Mouse (Mus musculus): ENCODE data around the gene Mgat4b. TPM values are rescaled to one million over a fixed set of nuclear protein-coding genes. Genes with fewer than 3 reads are reported as not detected.
A peak's percentile ranks its signal among the peaks of the same experiment; 100 is the strongest.

Mgat4b gene
- polyA plus RNA-seq, 1 experiment = 23.6 TPM

DNA sequence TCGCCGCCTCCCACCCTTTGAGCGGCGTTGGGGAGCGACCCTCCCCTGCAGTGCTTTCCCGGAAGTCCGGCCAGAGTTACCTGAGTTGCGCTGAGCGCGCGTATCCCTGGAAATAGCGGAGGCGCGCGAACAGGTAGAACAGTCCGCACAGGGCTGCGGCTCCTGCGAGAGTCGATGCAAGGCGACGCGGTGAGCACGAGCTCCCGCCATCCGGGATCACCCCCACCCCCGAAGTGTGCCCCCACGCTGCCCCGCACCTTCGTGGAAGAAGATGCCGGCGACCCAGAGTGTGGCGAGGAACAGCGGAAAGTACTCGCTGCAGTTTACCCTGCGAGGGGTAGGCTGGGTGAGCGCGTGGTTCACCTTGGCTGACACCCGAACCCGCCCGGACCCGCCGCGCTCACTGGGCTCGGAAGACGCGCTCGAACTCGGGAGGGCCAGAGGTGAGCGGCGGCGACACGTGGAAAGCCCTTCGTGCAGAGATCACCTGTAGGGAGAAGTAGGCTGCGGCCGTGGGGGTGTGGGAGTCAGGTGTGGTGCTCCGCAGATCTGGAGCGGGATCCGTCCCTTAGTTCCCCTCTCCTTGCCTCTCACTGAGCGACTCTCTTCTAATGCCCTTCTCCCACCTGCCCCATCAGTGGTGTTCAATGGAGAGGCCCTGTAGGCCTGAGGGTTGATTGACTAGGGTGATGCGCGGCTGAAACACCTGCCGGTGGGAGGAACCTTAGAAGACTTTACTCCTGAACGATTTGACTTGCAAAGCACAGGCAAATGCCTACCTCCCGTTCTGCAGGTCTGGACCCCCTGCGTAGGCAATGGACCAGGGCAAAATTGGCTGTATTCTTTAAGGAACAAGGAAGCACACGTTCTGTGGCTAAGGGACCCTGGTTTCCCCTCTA, 26.5 kb downstream of the Mgat4b start:
- Histone ChIP-seq H3K9me3 (ENCODE audit: control insufficient read depth, low read length) (no peaks in the 10 kb centered on the region; the same call in 1 of the 2 replicates), H3K4me3 (replicated peaks) (peak overlapping the region; percentile 75), H3K36me3 (ENCODE audit: control insufficient read depth) (peaks cover 40% of the 10 kb centered on the region), H3K27me3 (ENCODE audit: control insufficient read depth) (peaks cover 9% of the 10 kb centered on the region), H3K4me1 (ENCODE audit: control insufficient read depth) (peaks cover 41% of the 10 kb centered on the region)
- TF ChIP-seq GATA1 (IDR thresholded peaks at IDR 0.05; ENCODE audit: low read length) (no peak), TAL1 (IDR thresholded peaks at IDR 0.05; ENCODE audit: low read length) (no peak)

DNA sequence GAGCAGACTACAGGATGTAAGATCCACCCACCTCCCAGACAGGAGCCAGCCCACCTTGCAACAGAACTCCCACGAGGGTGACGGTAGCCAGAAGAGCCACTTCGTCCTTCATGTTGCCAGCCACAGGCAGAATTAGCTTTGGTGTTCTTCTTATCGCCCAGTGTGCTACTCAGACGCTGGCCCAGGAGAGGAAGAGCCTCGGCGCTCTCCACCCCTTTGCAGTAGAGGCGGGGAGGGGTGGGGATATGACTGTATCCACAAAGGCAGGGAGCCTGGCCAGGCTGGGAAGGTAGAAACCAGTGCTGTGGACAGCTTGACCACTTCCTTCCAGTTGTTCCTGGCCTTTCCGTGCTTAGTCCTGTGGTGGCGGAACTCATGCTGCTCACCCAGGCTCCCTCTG, 27.6 kb downstream of the Mgat4b start, which contains the start of gene Ltc4s:
Gene Ltc4s, minus strand, starts transcription at position 293 of the 400 bp plus-strand sequence.
- Histone ChIP-seq H3K4me3 (replicated peaks) (peak within 1 kb of the TSS; percentile 75), H3K9me3 (ENCODE audit: control insufficient read depth, low read length) (no peaks in the 10 kb centered on the region), H3K4me1 (ENCODE audit: control insufficient read depth) (peaks cover 41% of the 10 kb centered on the region), H3K27me3 (ENCODE audit: control insufficient read depth) (peaks cover 9% of the 10 kb centered on the region), H3K36me3 (ENCODE audit: control insufficient read depth) (peaks cover 28% of the 10 kb centered on the region)
- TF ChIP-seq TAL1 (IDR thresholded peaks at IDR 0.05; ENCODE audit: low read length) (no peak), GATA1 (IDR thresholded peaks at IDR 0.05; ENCODE audit: low read length) (no peak)

- Histone ChIP-seq H3K36me3 (ENCODE audit: control insufficient read depth) (peaks cover 21% of the 10 kb centered on the region), H3K4me1 (ENCODE audit: control insufficient read depth) (peaks cover 41% of the 10 kb centered on the region), H3K9me3 (ENCODE audit: control insufficient read depth, low read length) (no peaks in the 10 kb centered on the region), H3K27me3 (ENCODE audit: control insufficient read depth) (peaks cover 9% of the 10 kb centered on the region), H3K4me3 (replicated peaks) (no peak overlapping the region)
- TF ChIP-seq TAL1 (IDR thresholded peaks at IDR 0.05; ENCODE audit: low read length) (no peak), GATA1 (IDR thresholded peaks at IDR 0.05; ENCODE audit: low read length) (no peak)
Measured at GRCm38 (mm10) chr11:50238821-50239791, 28.4 kb downstream of the Mgat4b start.

GRCm38 (mm10) chr11:50240235-50240911, 29.7 kb downstream of the Mgat4b start:
- H3K9me3 ChIP-seq (ENCODE audit: control insufficient read depth, low read length) = no peaks in the 10 kb centered on the region
- peaks cover 8% of the 10 kb centered on the region for H3K36me3 ChIP-seq (ENCODE audit: control insufficient read depth)
- TF ChIP-seq GATA1 (IDR thresholded peaks at IDR 0.05; ENCODE audit: low read length) = no peak
- TF ChIP-seq TAL1 (IDR thresholded peaks at IDR 0.05; ENCODE audit: low read length) = no peak
- H3K4me3 ChIP-seq (replicated peaks) = no peak overlapping the region
- H3K4me1 ChIP-seq (ENCODE audit: control insufficient read depth) = peaks cover 38% of the 10 kb centered on the region
- peaks cover 9% of the 10 kb centered on the region for H3K27me3 ChIP-seq (ENCODE audit: control insufficient read depth)

GRCm38 (mm10) chr11:50243926-50244325, 33.2 kb downstream of the Mgat4b start:
- H3K36me3 ChIP-seq (ENCODE audit: control insufficient read depth) = no peaks in the 10 kb centered on the region
- H3K9me3 ChIP-seq (ENCODE audit: control insufficient read depth, low read length) = no peaks in the 10 kb centered on the region
- no peak for TF ChIP-seq TAL1 (IDR thresholded peaks at IDR 0.05; ENCODE audit: low read length)
- TF ChIP-seq GATA1 (IDR thresholded peaks at IDR 0.05; ENCODE audit: low read length) = no peak
- peaks cover 3% of the 10 kb centered on the region for H3K4me1 ChIP-seq (ENCODE audit: control insufficient read depth)
- H3K27me3 ChIP-seq (ENCODE audit: control insufficient read depth) = no peaks in the 10 kb centered on the region
- H3K4me3 ChIP-seq (replicated peaks) = no peak overlapping the region

GRCm38 (mm10) chr11:50245269-50245668, 34.6 kb downstream of the Mgat4b start:
- H3K36me3 ChIP-seq (ENCODE audit: control insufficient read depth) = no peaks in the 10 kb centered on the region
- no peaks in the 10 kb centered on the region for H3K9me3 ChIP-seq (ENCODE audit: control insufficient read depth, low read length)
- H3K4me3 ChIP-seq (replicated peaks) = no peak overlapping the region
- no peaks in the 10 kb centered on the region for H3K4me1 ChIP-seq (ENCODE audit: control insufficient read depth)
- H3K27me3 ChIP-seq (ENCODE audit: control insufficient read depth) = no peaks in the 10 kb centered on the region
- TF ChIP-seq GATA1 (IDR thresholded peaks at IDR 0.05; ENCODE audit: low read length) = no peak

DNA sequence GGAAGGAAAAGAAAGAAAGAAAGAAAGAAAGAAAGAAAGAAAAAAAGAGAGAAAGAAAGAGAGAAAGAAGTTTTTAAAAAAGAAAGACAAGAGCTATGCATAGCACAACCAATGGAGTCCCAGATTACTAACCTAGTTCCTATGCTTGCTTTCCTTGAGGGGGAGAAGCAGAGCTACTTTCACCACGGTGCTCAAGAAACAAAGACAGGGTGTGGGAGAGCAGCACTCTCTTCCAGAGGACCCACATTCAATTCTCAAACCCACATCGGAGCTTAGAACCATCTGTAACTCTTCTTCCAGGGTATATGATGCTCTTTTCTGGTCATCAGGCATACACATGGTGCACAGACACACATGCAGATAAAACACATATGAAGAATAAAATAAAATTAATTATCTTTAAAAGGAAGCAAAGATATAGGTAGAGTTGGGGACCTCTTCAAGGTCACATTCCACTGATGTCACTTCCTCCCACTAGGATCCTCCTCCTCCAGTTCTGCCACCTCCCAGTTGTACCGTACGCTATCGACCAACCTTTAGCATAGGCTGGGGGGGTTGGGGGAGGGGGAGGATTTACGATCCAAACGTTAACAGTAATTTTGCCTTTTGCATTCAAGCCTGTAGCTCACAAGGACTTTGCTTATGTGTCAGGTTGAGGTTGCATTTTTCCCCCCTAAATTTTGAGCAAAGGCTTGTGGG, 37.9 kb downstream of the Mgat4b start:
- TF ChIP-seq TAL1 (IDR thresholded peaks at IDR 0.05; ENCODE audit: low read length) (no peak), GATA1 (IDR thresholded peaks at IDR 0.05; ENCODE audit: low read length) (no peak)
- no peak overlapping the region for H3K4me3 ChIP-seq (replicated peaks)
- no peaks in the 10 kb centered on the region for H3K9me3 ChIP-seq (ENCODE audit: control insufficient read depth, low read length)
- H3K4me1 ChIP-seq (ENCODE audit: control insufficient read depth) = no peaks in the 10 kb centered on the region
- H3K36me3 ChIP-seq (ENCODE audit: control insufficient read depth) = no peaks in the 10 kb centered on the region
- no peaks in the 10 kb centered on the region for H3K27me3 ChIP-seq (ENCODE audit: control insufficient read depth)

GRCm38 (mm10) chr11:50252166-50252565, 41.5 kb downstream of the Mgat4b start:
- TF ChIP-seq GATA1 (IDR thresholded peaks at IDR 0.05; ENCODE audit: low read length) (no peak), TAL1 (IDR thresholded peaks at IDR 0.05; ENCODE audit: low read length) (no peak)
- H3K4me1 ChIP-seq (ENCODE audit: control insufficient read depth) = no peaks in the 10 kb centered on the region; the same call in 1 of the 2 replicates
- H3K9me3 ChIP-seq (ENCODE audit: control insufficient read depth, low read length) = no peaks in the 10 kb centered on the region
- no peaks in the 10 kb centered on the region for H3K27me3 ChIP-seq (ENCODE audit: control insufficient read depth)
- no peak overlapping the region for H3K4me3 ChIP-seq (replicated peaks)
- H3K36me3 ChIP-seq (ENCODE audit: control insufficient read depth) = peaks cover 13% of the 10 kb centered on the region
